Mouse (Mus musculus): ENCODE measurements at regions not wholly inside any gene's neighbourhood (a gene's known extent, or its start where the extent isn't known, plus 50 kb on each side); places are given as distances from the start of the nearest gene placed in this dataset.

DNA sequence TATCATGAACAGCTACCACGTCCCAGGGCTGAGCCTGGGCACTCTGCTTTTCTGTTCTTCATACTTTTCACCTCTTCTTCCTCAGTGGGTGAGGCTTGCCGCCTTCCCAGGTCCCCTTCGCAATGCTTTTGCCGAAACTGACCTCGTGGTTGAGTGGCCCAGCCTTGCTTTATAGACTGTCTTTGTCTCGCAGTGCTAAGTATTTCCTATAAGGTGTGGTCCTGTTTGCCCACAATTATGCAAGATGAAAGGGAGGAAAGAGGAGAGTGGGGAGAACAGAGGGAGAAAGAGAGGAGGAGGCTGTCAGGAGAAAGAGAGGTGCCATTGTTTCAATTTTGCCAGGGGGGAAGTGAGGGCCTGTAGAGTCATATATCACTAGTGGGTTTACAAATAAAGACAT is 71.3 kb upstream of the Pcsk6 start:
- TF ChIP-seq CTCF (IDR thresholded peaks at IDR 0.05; ENCODE audit: low read depth): no peak
- no peak for TF ChIP-seq EP300 (IDR thresholded peaks at IDR 0.05; ENCODE audit: low read depth)

All from heart, postnatal 0 days (tissue).